Mouse (Mus musculus) monocyte, adult 2 months (primary cell): ENCODE data around the gene Gm7075.
A peak's percentile ranks its signal among the peaks of the same experiment; 100 is the strongest.
"Not testable (repeated sequence)": the region's sequence is repeated elsewhere in the genome, so short reads cannot be mapped to it uniquely, and the experiment has no call there.

Experiments used
- DNase-seq, 2 experiments: peaks; one replicate each; pipeline ENCODE4 v3.0.0; 2022; ENCODE audit warnings: low spot score in 2 of 2, low read depth in 1 of 2

Gene Gm7075

DNA sequence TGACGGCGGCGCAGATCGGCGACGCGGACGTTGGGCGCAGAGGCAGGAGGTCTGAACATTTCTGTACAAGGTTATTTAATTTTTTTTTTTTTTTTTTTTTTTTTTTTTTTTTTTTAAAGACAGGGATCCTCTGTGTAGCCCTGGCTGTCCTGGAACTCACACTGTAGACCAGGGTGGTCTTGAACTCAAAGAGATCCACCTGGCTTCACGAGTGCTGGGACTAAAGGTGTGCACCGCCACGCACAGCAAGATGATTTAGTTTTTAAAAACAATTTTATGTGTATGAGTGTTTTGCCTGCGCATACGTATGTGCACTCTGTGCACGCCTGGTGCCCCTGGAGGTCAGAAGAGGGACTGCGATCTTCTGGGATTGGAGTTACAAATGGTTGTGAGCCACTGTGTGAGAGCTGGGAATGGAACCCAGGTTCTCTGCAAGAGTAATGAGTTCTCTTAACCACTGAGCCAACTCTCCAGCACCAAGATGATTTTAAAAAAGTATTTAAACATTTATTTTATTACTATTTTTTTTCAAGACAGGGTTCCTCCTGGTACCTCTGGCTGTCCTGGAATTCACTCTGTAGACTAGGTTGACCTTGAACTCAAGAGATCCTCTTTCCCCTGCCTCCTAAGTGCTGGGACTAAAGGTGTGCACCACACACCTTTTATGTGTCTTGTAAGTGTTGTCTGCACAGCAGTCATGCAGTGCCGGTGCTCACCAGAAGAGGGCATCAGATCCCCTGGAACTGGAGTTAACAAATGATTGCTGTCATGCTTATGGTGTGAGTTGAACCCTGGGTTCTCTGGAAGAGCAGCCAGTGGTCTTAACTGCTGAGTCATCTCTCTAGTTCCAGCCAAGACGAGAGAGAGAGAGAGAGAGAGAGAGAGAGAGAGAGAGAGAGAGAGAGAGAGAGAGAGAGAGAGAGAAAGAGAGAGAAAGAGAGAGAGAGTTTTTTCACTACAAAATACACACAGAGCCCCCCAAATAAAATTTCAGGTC, at the start of gene Gm7075:
Gm7075 (minus strand) TSS at position 51 of the 997 bp plus-strand sequence.
- DNase-seq: peak in 1 of 2 experiments; percentile 37

DNA sequence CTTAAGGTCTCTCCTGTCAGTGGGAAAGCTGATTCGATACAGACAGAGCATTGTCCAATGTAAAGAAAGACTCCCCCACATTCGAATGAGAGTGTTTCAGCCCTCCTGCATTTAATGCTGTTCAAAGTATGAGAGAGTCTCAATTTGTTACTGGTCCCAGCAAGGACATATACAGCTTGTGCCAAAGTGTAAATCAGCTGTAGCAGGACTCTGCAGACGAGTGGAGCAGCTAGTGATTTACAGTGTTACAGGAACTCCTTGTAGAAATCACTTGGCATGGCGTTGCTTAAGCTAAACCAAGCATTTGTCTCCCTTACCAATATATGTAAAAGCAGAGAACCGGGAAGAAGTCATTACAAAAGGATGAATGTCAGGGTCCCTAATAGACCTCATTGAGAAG, 39.3 kb upstream of the Gm7075 start:
- DNase-seq: no peak

DNA sequence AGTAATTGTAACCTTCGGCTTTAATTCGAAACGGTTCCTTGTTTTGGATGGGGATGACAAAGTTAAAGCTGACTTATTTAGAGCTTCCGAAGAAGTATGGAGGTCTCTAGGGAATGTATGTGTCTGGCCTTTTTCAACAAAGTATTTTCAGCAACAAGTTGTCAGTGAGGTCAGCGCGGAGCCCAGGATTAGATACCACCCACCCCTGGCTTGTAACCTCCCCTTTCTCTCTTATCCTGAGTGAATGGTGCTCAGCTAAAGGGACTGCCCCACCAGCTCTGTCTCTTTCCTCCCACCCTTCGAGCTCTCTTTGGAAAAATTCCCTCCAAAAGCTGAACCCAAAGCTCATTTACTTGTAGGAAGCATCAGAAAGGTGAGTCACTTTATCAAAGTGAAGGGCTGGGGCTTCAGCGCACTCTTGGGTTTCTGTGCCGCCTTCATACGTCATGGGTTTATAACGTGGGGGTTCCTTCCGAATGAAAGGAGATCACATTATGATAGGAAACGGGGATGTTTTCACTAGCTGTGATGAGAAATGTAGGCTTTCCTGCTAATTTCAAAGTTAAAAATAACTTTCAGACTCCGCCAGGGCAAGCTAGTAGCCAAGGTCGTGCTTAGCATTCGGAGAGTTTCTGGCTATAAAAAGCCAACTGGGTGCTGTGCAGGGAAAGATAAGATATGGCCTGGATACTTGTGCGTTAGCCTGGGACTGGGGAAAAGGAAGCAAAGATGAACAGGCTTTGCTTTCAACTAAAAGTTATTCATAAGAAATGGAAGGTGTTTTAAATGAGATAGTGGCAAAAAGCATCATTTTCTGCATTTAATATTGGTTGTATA, 35.9 kb upstream of the Gm7075 start:
- no peak for DNase-seq

DNA sequence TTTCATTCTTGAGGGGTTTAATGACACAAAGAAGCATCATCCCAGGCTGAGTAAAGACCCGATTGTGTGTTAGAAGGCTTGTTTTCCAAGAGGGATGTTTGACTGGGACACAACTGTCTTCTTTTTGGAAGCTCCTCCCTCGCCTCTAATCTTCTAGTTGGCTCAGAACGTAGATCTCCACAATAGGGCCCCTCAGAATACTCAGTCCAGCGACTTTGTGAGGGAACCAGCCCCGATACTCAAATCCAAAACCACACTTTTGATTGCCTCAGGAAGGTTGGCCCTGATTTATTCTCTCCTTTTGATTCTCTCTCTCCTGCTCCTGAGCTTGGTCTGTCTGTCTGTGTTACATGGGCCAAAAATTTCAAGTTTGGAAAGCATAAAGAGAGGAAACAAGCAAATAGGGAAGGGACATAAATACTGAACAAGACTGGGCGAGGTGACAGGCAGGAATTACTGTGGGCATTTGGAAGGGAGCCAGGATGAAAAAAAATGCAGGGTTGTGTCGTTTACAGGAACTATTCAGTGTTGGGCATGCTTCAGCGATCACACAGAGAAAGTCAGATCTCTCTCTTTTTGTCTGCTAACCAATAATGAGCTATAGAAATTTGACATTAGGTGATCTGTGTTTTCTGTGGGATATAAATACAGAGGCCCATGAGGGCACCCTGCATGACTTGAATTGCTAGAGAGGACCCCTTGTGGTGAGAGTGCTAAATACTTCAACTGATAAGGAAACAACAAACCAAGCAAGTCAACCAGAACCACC, 33.7 kb upstream of the Gm7075 start:
- DNase-seq: no peak

DNA sequence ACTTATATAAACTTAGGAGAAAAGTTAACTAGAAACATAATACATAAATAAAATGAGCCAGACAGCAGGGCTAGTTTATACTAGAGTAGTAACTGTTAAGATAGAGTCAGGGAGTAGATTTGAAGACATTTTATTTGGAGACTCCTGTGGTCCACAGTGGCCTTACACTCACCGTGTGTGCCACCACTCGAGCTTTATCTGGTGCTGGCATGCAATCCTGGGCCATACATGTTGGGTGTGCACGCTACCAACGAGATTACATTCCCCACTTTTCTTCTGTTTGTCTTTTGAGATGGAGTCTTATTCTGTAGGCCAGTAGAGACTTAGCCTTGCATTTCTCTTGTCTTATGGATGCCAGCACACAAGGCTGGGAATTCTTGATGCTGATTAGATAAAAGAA, 32.3 kb upstream of the Gm7075 start:
- no peak for DNase-seq

DNA sequence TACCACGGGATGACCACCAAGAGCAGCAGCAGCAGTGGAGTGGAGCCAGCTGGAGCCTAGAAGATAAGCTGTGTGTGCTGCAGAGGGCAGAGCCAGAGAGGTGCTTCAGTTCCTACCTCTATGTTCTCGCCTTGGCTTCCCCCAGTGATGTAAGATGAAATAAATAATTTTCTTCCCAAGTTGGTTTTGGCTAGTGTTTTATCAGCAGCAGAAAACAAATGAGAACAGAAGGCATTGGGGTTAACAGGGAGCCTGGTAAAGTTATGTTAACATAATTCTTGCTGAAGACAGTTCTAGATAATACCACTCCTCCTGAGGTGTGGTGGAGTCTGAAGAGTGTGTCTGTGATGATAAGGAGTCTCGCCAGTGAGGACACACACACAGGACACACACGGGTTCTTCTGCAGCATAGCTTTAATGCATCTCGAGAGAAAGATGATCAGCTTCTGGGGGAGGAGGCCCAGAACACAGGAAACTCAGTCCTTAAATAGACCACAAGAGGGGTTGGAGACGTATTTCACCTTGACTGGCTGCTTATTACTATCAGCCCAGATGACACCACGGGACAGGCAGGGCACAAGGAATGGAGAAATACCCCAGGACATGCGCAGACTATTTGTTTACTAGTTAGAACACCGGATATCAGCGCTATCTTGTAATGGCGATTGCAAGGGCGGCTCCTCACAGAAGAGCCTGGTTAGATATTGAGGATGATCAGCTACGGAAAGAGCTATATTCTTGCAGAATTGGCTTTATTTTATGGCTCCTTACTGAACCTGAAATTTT, 23.2 kb upstream of the Gm7075 start:
- not testable (repeated sequence) for DNase-seq

DNA sequence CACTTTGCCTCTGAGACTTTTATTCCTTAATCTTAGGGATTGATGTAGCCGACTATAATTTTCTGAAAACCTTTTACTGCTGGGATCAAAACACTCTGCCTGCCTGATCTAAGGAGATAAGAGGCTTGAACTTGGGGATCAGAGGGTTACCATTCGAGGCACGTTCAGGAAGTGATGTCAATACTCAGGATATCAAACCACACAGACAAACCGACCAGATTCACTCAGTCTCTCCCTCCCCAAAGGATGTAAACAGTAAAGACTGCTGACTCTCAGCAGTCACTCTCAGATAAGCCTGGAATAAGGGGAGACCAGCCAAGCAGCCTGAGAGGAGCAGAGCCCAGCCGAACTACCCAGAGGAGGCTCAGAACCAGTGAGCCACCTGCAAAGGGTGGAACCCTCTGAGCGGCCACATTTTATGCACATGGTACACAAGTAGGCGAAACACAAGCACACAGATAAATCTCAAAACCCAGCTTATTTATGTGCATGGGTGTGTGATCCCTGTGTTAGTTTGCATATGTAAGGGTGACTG, 18.2 kb upstream of the Gm7075 start:
- DNase-seq: no peak

DNA sequence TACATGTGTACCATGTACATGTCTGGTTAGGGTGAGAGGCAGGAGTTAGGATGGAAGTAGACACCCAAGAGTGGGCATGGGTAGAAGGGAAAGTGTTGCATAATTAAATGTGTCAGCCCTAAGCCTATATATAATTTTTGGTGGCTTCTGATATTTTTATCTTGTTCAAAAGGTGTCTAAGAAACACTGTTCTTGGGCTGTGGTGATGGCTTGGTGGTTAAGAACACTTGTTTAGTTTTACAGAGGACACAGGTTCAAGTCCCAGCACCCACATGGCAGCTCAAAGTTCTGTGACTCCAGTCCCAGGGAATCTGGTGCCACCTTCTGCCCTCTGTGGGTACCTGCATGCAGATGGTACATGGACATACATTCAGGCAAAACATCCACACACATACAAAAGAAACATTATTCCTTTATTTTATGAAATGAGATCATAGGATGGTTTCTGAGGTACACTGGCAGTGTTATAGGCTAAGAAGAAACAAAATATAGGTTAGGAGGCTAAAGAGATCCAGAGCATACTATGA, 17.2 kb upstream of the Gm7075 start:
- DNase-seq: no peak

DNA sequence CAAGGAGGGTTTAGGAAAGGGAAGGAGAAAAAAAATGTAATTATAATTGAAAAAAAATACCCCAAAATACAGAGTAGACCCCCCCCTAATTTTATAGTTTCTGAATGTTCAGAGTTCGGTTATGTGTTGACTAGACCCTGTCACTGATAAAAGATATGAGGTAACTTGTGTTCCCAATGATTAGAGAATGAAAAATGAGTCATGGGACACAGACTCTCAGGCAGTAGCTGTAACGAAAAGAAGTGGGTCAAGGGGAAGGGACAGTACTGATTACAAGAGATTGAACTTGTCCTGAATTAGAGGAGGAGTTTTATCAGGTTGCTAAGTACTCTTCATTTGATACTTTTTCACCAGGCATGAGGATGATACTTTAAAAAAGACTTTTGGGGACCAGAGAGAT, 11.3 kb upstream of the Gm7075 start:
- no peak for DNase-seq

DNA sequence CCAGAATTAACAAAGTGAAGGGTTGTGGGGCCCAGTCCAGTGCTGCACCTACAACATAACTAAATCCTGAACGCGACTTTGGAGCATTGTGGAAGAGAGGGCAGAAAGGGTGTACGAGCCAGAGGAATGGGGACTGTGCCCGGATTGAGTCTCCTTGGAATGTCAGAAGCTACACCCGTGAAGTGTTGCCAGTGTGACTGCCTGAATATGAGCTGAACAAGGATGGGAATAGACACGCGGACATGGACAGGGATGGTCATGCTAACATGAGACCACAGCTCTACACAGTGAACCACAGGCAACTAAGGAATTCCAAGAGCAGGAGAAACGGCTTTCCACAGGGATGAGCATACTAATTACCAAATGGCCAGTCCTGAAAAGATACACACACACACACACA, 10.5 kb upstream of the Gm7075 start:
- no peak for DNase-seq

DNA sequence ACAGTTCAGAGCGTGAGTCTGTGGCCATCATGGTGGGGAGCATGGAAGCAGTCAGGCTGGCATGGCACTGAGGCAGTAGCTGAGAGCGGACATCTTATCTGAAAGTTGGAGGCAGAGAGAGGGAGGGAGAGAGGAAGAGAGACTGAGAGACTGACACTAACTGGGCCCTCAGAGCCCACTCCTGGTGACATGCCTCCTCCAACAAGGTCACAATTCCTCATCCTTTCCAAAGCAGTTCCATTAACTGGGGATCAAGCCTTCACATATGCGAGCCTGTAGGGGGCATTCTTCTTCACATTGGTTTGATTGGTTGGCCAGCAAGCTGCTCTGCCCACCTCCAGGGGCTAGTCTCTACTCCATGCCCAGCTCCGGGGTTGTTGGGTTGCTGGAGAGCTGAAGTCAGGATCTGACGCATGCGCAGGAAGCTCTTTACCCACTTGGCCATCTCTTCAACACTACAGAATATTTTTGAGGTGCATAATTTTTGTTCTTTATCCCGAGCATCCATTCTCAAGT, 9.7 kb upstream of the Gm7075 start:
- DNase-seq: no peak

DNA sequence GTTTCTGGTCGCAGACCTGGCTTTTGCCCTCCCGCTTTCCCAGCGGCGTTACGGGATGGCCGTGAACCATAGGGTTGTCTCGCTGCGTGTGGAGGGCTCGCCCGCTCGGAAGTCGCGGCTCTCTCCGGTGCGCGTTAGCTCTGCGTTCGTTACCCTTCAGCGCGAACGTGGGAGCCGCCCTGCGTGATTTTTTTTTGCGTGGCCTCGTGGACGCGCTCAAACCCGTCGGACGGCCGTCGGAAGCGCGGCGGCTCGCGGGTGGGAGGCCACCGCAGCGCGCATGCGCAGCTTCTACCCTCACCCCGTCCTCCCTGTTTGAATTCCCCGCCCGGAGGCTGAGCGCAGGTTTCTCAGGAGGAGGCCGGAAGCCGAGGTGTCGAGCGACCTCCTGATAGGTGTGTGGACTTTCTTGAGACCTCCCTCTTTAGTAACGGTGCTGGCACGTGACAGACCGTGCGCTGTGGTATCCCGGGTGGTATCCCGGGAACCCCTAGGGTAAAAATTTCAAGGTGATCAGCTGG, 8.3 kb upstream of the Gm7075 start, which contains the start of gene Ctnna3:
Ctnna3 (plus strand) TSS at position 314 of the 521 bp plus-strand sequence.
- DNase-seq: peak; percentile 50 to 65

DNA sequence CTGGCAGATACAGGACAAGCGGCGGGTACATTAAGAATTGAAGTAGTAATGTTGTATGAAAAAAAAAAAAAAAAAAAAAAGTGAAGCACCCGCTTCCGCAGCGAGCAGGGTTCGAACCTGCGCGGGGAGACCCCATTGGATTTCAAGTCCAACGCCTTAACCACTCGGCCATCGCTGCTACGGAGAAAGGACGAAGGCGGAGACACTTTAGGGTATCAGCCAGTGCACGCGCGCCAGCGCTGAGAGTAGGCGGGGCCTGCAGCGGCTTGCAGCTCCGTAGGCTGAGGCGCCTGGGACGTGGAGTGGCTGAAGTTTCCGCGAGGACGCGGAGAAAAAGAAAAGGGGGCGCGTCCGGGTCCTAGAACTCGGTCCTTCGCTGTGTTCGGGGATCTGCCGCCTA, 7.8 kb upstream of the Gm7075 start:
- peak; percentile 98 to 100 for DNase-seq

DNA sequence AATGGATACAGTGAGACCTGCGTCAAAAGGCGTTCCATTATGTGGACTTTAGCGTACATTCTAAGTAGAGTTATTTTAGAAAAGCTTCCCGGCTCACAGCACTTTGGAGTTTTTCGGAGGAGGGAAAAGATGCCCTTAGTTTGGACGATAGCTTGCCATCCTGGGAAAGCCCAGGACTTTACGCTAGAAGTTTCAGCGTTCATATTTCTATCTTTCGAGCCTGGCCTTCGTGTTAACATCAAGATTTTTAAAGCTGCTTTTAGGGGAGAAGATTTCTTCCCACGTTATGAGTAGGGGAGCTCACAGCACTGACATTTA, 7.4 kb upstream of the Gm7075 start:
- DNase-seq: no peak

DNA sequence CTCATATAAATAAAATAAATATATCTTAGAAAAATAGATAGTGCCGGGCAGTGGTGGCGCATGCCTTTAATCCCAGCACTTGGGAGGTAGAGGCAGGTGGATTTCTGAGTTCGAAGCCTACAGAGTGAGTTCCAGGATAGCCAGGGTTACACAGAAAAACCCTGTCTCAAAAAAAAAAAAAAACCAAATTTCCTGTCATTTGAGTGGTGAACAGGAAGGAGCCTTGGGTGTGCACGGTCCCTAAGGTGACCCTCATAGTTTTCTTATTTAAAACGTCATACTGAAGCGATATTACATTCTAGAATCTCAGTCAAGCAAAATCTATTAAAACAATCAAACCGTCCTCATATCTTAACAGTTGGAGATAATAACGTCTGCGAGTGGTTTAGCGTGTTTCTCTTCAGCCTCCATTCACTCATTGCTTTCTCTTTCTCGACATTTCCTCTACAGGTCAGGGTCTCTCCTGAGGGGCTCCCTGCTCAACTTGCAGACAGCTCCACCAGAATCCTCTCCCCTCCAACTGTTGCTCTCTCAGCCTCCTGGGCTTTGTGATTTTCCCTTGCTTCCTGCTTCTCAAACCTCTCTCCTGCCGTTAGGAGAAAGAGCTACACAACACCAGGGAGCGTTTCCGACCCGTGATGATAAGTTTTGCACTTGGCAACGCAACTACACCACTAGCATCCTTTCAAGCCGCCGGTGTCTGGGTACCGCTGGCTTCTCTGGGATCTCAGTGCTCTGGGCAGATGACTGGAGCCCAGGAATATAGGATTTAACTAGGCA, 6.8 kb upstream of the Gm7075 start:
- no peak for DNase-seq

DNA sequence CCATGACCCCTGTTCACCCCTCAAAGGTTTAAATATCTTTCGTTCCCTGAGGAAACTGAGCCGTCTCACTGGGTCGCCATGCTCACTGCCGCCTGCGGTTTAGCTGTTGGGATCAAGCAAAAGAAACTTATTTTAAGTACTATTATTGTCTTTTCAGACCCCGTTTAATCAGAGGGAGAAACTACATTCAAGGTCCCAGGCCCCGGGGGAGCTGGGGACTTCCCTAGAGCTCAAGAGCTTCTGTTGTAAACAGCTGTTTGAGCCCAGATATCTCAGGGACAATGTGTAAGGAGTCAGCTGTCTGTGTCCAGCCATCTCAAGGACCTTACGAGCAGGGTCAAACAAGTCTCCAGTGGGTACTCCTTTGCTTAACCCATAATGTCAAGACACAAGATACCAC, 5.6 kb upstream of the Gm7075 start:
- DNase-seq: no peak

DNA sequence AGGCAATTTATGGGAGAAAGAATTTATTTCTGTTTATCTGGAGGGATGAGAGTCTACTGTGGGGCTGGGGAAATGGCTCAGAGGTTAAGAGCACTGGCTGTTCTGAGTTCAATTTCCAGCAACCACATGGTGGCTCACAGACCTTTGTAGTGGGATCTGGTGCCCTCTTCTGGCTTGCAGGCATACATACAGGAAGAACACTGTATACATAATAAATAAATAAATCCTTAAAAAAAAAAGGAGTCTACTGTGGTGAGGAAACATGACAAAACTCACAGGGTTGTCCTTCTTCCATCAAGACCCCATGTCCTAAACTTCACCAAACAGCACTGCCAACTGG, 2.9 kb upstream of the Gm7075 start:
- DNase-seq: peak in 1 of 2 experiments; percentile 37

DNA sequence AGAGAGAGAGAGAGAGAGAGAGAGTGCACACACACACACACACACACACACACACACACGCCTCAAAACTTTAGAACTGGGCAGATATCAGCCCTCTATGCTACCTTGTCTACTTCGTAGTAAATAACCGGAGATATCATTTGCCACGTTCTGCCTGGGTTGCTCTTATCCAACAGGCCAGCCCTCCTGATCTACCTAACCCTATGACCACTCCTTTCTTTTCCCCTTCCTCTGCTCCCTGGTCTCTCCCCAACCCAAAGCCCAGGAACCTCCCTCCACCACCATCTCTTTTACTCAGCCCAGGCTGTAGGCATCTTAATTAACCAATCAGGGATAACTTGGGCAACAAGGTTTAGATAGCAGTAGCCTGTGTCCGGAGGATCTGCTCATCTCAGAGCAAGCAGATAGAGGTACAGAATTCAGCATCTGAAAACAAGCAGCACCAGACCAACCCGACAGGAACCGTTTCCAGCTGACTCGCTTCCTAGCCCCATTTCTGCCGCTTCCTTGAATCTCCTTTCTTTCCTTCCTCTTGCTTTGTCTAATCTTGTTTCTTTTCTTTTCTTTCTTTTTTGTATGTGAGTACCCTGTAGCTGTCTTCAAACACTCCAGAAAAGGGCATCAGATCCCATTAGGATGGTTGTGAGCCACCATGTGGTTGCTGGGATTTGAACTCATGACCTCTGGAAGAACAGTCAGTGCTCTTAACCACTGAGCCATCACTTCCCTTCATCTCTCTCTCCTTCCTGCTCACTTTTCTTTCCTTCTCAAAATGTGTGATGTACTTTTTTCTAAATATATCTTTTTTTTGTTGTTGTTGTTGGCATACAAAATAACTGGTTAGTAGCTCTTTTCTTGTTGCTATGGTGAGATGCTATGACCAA, 2.2 kb upstream of the Gm7075 start:
- no peak for DNase-seq
